34 mouse cellular contexts compared by ENCODE assay signal in the genomic region with DNA sequence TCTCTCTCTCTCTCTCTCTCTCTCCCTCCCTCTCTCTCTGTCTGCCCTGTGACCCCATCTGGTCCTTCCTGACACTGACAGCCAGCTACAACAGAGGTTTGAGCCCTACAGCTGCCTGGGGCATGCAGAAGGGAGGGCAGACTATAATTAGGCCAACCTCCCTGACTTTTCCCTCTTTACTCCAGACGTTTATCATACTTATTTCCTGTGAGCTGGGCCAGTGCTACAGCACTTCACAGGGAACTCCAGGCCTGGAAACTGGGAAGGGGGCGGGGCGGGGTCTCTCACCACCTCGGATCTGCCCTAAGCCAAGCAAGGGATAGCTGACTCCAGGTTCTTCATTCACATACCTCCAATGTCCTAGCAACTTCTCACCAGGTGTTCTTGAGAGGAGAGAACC. TPM values are rescaled to one million over a fixed set of nuclear protein-coding genes. Genes with fewer than 3 reads are reported as not detected.
A peak's percentile ranks its signal among the peaks of the same experiment; 100 is the strongest.
DNase-seq lines count a peak whose midpoint lies in the region; ATAC-seq lines count a peak whose summit lies in the region.
"Had no signal": no experiment of that assay in that cellular context is flagged by ENCODE, and none has a peak within 500 bp of the region (broad histone marks: within the 10 kb centered on the region; RNA-seq: fewer than 3 reads in every experiment).

No protein-coding gene starts in this region.

- no peak overlapping the region for H3K9ac ChIP-seq in neural tube, embryonic 15.5 days (replicated peaks)
- H3K9ac ChIP-seq in embryonic facial prominence, embryonic 11.5 days (replicated peaks; ENCODE audit: low read length), result peak overlapping the region; percentile 1; the same call in 1 of the 2 replicates
- H3K9ac ChIP-seq in limb, embryonic 12.5 days (replicated peaks), result 0 out of 2 replicates have a peak overlapping the region, but pooled peaks have one; percentile 12
- H3K9ac ChIP-seq: forebrain, embryonic 12.5 days; hindbrain, embryonic 14.5 days; liver, embryonic 15.5 days; lung, embryonic 15.5 days; midbrain, embryonic 13.5 days had no signal

- intact Hi-C loops in left cerebral cortex, postnatal 25 days (cut with DNase I), result no loop called here

- H3K36me3 ChIP-seq in neural tube, embryonic 15.5 days, result no peaks in the 10 kb centered on the region
- H3K36me3 ChIP-seq in embryonic facial prominence, embryonic 11.5 days (replicated peaks; ENCODE audit: control insufficient read depth, insufficient read depth, low read depth, low read length), result no peaks in the 10 kb centered on the region
- no peaks in the 10 kb centered on the region for H3K36me3 ChIP-seq in limb, embryonic 12.5 days
- H3K36me3 ChIP-seq: forebrain, embryonic 12.5 days; liver, embryonic 15.5 days; lung, embryonic 15.5 days; midbrain, embryonic 13.5 days had no signal

- DNase-seq in neural tube, embryonic 10.5 days (ENCODE audit: extremely low spot score, low spot score), result peak; percentile 27
- peak; percentile 57 for DNase-seq in embryonic facial prominence, embryonic 11.5 days (ENCODE audit: low spot score)
- no peak for DNase-seq in kidney, adult 11 months
- DNase-seq in cerebellum, postnatal 4 days (ENCODE audit: low spot score in 2 of 2), result no peak
- no peak for DNase-seq in left cerebral cortex, postnatal 25 days (ENCODE audit: low spot score in 2 of 2)
- DNase-seq: adrenal gland, adult 8-10 months; cerebellum, adult 9-10 months; gastrocnemius, postnatal 36 days; heart, postnatal 14 days; kidney, adult 2 months; kidney, postnatal 10 days; left cerebral cortex, postnatal 4 days; lung, postnatal 36 days; retina, postnatal 1 day; right cerebral cortex, postnatal 25 days had no signal

- no peaks in the 10 kb centered on the region for H3K9me3 ChIP-seq in neural tube, embryonic 15.5 days (replicated peaks)
- no peaks in the 10 kb centered on the region for H3K9me3 ChIP-seq in embryonic facial prominence, embryonic 11.5 days (replicated peaks; ENCODE audit: control insufficient read depth, low read length)
- H3K9me3 ChIP-seq in limb, embryonic 12.5 days, result no peaks in the 10 kb centered on the region
- H3K9me3 ChIP-seq: forebrain, embryonic 12.5 days; liver, embryonic 15.5 days; lung, embryonic 15.5 days; megakaryocyte, embryonic 14.5 days; midbrain, embryonic 13.5 days had no signal

- no peak overlapping the region for H3K4me3 ChIP-seq in neural tube, embryonic 15.5 days (replicated peaks)
- H3K4me3 ChIP-seq in embryonic facial prominence, embryonic 11.5 days (ENCODE audit: low read depth, low read length), result no peak overlapping the region
- H3K4me3 ChIP-seq in limb, embryonic 12.5 days (replicated peaks), result peak overlapping the region; percentile 69
- H3K4me3 ChIP-seq: erythroblast, embryonic 14.5 days; forebrain, embryonic 12.5 days; left cerebral cortex, adult 2 months; liver, embryonic 15.5 days; lung, embryonic 15.5 days; megakaryocyte, embryonic 14.5 days; midbrain, embryonic 13.5 days had no signal

- peaks cover 77% of the 10 kb centered on the region for H3K27me3 ChIP-seq in neural tube, embryonic 15.5 days (replicated peaks)
- H3K27me3 ChIP-seq in embryonic facial prominence, embryonic 11.5 days (ENCODE audit: control insufficient read depth, insufficient read depth, low read length), result peaks cover 22% of the 10 kb centered on the region
- H3K27me3 ChIP-seq in limb, embryonic 12.5 days, result peaks cover 83% of the 10 kb centered on the region

- ATAC-seq in neural tube, embryonic 15.5 days (ENCODE audit: low FRiP score), result no peak
- ATAC-seq in embryonic facial prominence, embryonic 11.5 days (replicated peaks; ENCODE audit: insufficient number of reproducible peaks, low FRiP score, low TSS enrichment, low read depth), result no peak; the same call in 1 of the 2 replicates
- no peak for ATAC-seq in limb, embryonic 12.5 days (ENCODE audit: insufficient number of reproducible peaks, insufficient read depth, low FRiP score, low TSS enrichment, low read depth)
- ATAC-seq: activated CD4-positive, CD25-positive, alpha-beta regulatory T cell, adult 4 months; inflammation-experienced regulatory T-cells, adult 6 months; midbrain, embryonic 13.5 days had no signal

- no peak overlapping the region for H3K4me2 ChIP-seq in neural tube, embryonic 15.5 days
- peak overlapping the region; percentile 28 for H3K4me2 ChIP-seq in embryonic facial prominence, embryonic 11.5 days (ENCODE audit: low read depth, low read length)
- peak overlapping the region; percentile 89 for H3K4me2 ChIP-seq in limb, embryonic 12.5 days
- H3K4me2 ChIP-seq: forebrain, embryonic 12.5 days; hindbrain, embryonic 14.5 days; liver, embryonic 15.5 days; lung, embryonic 15.5 days; midbrain, embryonic 13.5 days had no signal

- 13% methylated on average over 4 of the region's 4 CpGs for WGBS in neural tube, embryonic 15.5 days
- WGBS in embryonic facial prominence, embryonic 11.5 days, result 2% methylated on average over 4 of the region's 4 CpGs
- 2% methylated on average over 4 of the region's 4 CpGs for WGBS in limb, embryonic 12.5 days

- no peak overlapping the region for H3K27ac ChIP-seq in neural tube, embryonic 15.5 days (replicated peaks)
- H3K27ac ChIP-seq in embryonic facial prominence, embryonic 11.5 days (replicated peaks; ENCODE audit: low read depth, low read length), result no peak overlapping the region
- no peak overlapping the region for H3K27ac ChIP-seq in limb, embryonic 12.5 days
- H3K27ac ChIP-seq: forebrain, embryonic 12.5 days; hindbrain, embryonic 14.5 days; left cerebral cortex, adult 2 months; liver, embryonic 15.5 days; lung, embryonic 15.5 days; midbrain, embryonic 13.5 days had no signal

- peaks cover 26% of the 10 kb centered on the region for H3K4me1 ChIP-seq in neural tube, embryonic 15.5 days
- H3K4me1 ChIP-seq in embryonic facial prominence, embryonic 11.5 days (ENCODE audit: control insufficient read depth, insufficient read depth, low read length), result peaks cover 7% of the 10 kb centered on the region; the same call in 1 of the 2 replicates
- peaks cover 45% of the 10 kb centered on the region for H3K4me1 ChIP-seq in limb, embryonic 12.5 days (replicated peaks)

RNA-seq across cellular contexts. Expression of gene Gsc, which starts 4.3 kb away (rescaled TPM):
- not detected in 2 replicates for polyA plus RNA-seq in neural tube, embryonic 15.5 days (2015; fragmentation: Nextera tagmentation; extraction: Ambion mirVana)
- 30.3 and 34.6 TPM in 2 replicates for polyA plus RNA-seq in embryonic facial prominence, embryonic 11.5 days (2014; fragmentation: Nextera tagmentation; extraction: Ambion mirVana)
- 29.0 and 32.3 TPM in 2 replicates for polyA plus RNA-seq in limb, embryonic 12.5 days (2016; fragmentation: Nextera tagmentation; extraction: Ambion mirVana)
- total RNA-seq in left cerebral cortex, postnatal 25 days (2021), result not detected
- total RNA-seq: common myeloid progenitor, adult 5-6 weeks; gastrocnemius, adult 18-20 months; gastrocnemius, postnatal 36 days; heart, adult 8-10 months; heart, postnatal 14 days; layer of hippocampus, postnatal 10 days; left cerebral cortex, adult 2 months; left cerebral cortex, postnatal 4 days; MEL; monocyte, adult 5-6 weeks had no signal
- polyA plus RNA-seq: activated CD4-positive, CD25-positive, alpha-beta regulatory T cell, adult 4 months; C2C12; erythroblast, embryonic 14.5 days; hindbrain, embryonic 14.5 days; inflammation-experienced regulatory T-cells, adult 6 months; kidney, adult 2 months; liver, embryonic 15.5 days had no signal

Comparison
In these comparisons a context has a peak if more than half of its experiments do, and no peak if none do; other contexts are left out.
1. DNase-seq: peak in neural tube, embryonic 10.5 days (single experiment) and embryonic facial prominence, embryonic 11.5 days (single experiment); none in kidney, adult 11 months (single experiment), cerebellum, postnatal 4 days (0 of 2) and left cerebral cortex, postnatal 25 days (0 of 2).
2. RNA of gene Gsc, which starts 4.3 kb away (polyA plus RNA-seq): 30.3 to 34.6 TPM in embryonic facial prominence, embryonic 11.5 days and 29.0 to 32.3 TPM in limb, embryonic 12.5 days; not detected in neural tube, embryonic 15.5 days; every median in the first group is over 10 times any median in the second.